Mouse (Mus musculus): ENCODE data around the gene Sfrp2.

DNA sequence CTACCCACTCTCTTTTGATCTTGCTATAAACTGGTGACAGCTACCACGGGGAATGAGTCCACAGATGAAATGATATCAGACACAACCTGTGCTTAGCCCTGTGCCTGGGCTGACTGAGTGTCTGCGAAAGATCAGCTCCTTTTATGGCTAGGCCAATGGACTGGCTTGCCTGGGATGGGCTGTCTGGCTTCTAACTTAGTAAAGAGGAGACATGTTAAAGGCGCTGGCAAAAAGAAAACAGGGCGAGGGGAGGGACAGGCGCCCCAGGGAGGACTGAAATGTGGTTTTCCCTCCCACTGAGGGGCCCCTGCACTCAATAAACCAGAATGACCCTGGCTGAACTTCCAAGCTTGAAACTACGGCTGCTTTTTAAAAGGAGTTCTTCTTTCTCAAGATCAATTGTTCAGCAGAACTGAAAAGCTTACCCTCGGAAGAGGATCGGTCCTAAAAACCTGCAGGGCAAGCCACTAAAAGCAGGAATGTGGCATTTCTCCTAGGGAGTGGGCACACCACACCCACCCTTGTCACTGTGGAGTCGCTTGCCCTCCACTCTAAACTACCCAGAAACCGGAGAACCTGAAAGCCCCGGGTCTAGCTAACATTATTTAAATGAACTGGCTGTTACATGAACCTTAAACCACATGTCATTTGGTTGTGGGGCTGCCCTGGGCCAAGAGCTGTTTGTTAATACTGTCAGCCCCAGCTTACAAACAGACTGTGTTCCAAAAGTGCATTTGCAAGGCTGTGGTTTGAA, 17.8 kb downstream of the Sfrp2 start:
- TF ChIP-seq POLR2A (IDR thresholded peaks at IDR 0.05; ENCODE audit: borderline replicate concordance, control insufficient read depth, low read depth, low read length) (no peak), CTCF (IDR thresholded peaks at IDR 0.05; ENCODE audit: control insufficient read depth, insufficient read depth, low read length) (no peak)

Measured in bone marrow, adult 2 months (tissue).